Mouse (Mus musculus) limb, embryonic 14.5 days (tissue): ENCODE data around the gene Apoc1. TPM values are rescaled to one million over a fixed set of nuclear protein-coding genes. Genes with fewer than 3 reads are reported as not detected.
A peak's percentile ranks its signal among the peaks of the same experiment; 100 is the strongest.

Experiments
- ATAC-seq: fragments of 200-750 bp; cut with Nextera tagmentation; 2 replicates; pipeline ENCODE4 v1.8.0; 2017; ENCODE audit warnings: low read depth, moderate number of reproducible peaks, moderate TSS enrichment; ENCODE audit not compliant: low FRiP score
- DNase-seq: peaks from one replicate; pipeline ENCODE4 v3.0.0-alpha.2; 2015; ENCODE audit warnings: low spot score
- H3K27ac ChIP-seq: fragments of 300-500 bp; sonication (generic); replicated peaks from 2 replicates; pipeline ENCODE4 v1.5.1; 2014; ENCODE audit warnings: low read depth, mild to moderate bottlenecking, low read length, moderate library complexity, mixed read lengths
- H3K27me3 ChIP-seq: fragments of 300-500 bp; sonication (generic); 2 replicates; pipeline ENCODE4 v1.6.1; 2014; ENCODE audit warnings: low read length, mixed read lengths; ENCODE audit not compliant: control insufficient read depth, insufficient read depth
- H3K36me3 ChIP-seq: fragments of 300-500 bp; sonication (generic); 2 replicates; pipeline ENCODE4 v1.6.1; 2014; ENCODE audit warnings: mild to moderate bottlenecking, low read length, moderate library complexity, mixed read lengths; ENCODE audit not compliant: control insufficient read depth, insufficient read depth
- H3K4me1 ChIP-seq: fragments of 300-500 bp; sonication (generic); 2 replicates; pipeline ENCODE4 v1.6.1; 2014; ENCODE audit warnings: antibody characterized with exemption, low read length, mixed read lengths; ENCODE audit not compliant: control insufficient read depth, insufficient read depth
- H3K4me2 ChIP-seq: fragments of 300-500 bp; sonication (generic); replicated peaks from 2 replicates; pipeline ENCODE4 v1.6.1; 2014; ENCODE audit warnings: low read depth, mild to moderate bottlenecking, low read length, moderate library complexity; ENCODE audit not compliant: severe bottlenecking
- H3K4me3 ChIP-seq: fragments of 300-500 bp; sonication (generic); replicated peaks from 2 replicates; pipeline ENCODE4 v1.5.1; 2014; ENCODE audit warnings: low read length
- H3K9ac ChIP-seq: fragments of 300-500 bp; sonication (generic); 2 replicates; pipeline ENCODE4 v1.6.1; 2014; ENCODE audit warnings: mild to moderate bottlenecking, low read depth, low read length, moderate library complexity; ENCODE audit not compliant: severe bottlenecking
- H3K9me3 ChIP-seq: fragments of 300-500 bp; sonication (generic); 2 replicates; pipeline ENCODE4 v1.6.1; 2016; ENCODE audit warnings: low read length; ENCODE audit not compliant: control insufficient read depth
- POLR2A ChIP-seq: fragments of 200-500 bp; IDR thresholded peaks from 2 replicates; pipeline ENCODE4 v1.8.0; 2012; ENCODE audit warnings: inconsistent platforms, mild to moderate bottlenecking, moderate library complexity, borderline replicate concordance; ENCODE audit not compliant: insufficient read depth, insufficient read length; ENCODE audit errors: extremely low read depth
- WGBS: fragments of 180-500 bp; shearing (Covaris S2); extraction: QIAGEN DNeasy Blood & Tissue Kit; methylation state at CpG from one replicate; pipeline ENCODE4 v1.1.7; 2014; 5-methylcytosine and 5-hydroxymethylcytosine counted together
- polyA plus RNA-seq, 2 experiments: library from polyadenylated mRNA; depleted of rRNA in 1 of 2; stranded (reverse) in 1 of 2; unstranded in 1 of 2; fragments of >200 nt; fragmentation: Nextera tagmentation in 1 of 2; extraction: Ambion mirVana in 1 of 2; gene quantifications; 2 replicates each; pipeline versions ENCODE4 v1.2.1 to v1.2.3; 2012 to 2014

The Apoc1 gene
- polyA plus RNA-seq, 2 experiments = 16.4 to 36.5 TPM

- peak overlapping the region; percentile 92 for H3K9ac ChIP-seq
- WGBS = under 1% methylated on average over 39 of the region's 39 CpGs
- peak overlapping the region; percentile 89 for H3K4me2 ChIP-seq
- TF ChIP-seq POLR2A = no peak
- peak overlapping the region; percentile 95 for H3K4me3 ChIP-seq
- peaks cover 5% of the 10 kb centered on the region; the same call in 1 of the 2 replicates for H3K4me1 ChIP-seq
- no peak for ATAC-seq
- H3K27ac ChIP-seq = peak overlapping the region; percentile 30; the same call in 1 of the 2 replicates
- peaks cover 53% of the 10 kb centered on the region for H3K36me3 ChIP-seq
- no peak for DNase-seq
- H3K9me3 ChIP-seq = no peaks in the 10 kb centered on the region
- H3K27me3 ChIP-seq = no peaks in the 10 kb centered on the region
These were observed 22.4 kb upstream of the Apoc1 start for GRCm38 (mm10) chr7:19714836-19715235.

GRCm38 (mm10) chr7:19713598-19713997 is 21.1 kb upstream of the Apoc1 start:
- Histone ChIP-seq H3K4me2 (no peak overlapping the region), H3K4me1 (peaks cover 5% of the 10 kb centered on the region; the same call in 1 of the 2 replicates), H3K4me3 (no peak overlapping the region), H3K36me3 (peaks cover 54% of the 10 kb centered on the region), H3K27me3 (no peaks in the 10 kb centered on the region), H3K27ac (no peak overlapping the region), H3K9ac (no peak overlapping the region), H3K9me3 (no peaks in the 10 kb centered on the region)
- no peak for DNase-seq
- no peak for ATAC-seq
- 92% methylated on average over 9 of the region's 9 CpGs for WGBS
- no peak for TF ChIP-seq POLR2A

GRCm38 (mm10) chr7:19713196-19713595 is 20.7 kb upstream of the Apoc1 start:
- H3K36me3 ChIP-seq = peaks cover 52% of the 10 kb centered on the region
- 44% methylated on average over 4 of the region's 4 CpGs for WGBS
- no peaks in the 10 kb centered on the region for H3K9me3 ChIP-seq
- no peak overlapping the region for H3K27ac ChIP-seq
- H3K4me1 ChIP-seq = peaks cover 5% of the 10 kb centered on the region; the same call in 1 of the 2 replicates
- ATAC-seq (no peak), DNase-seq (no peak)
- H3K27me3 ChIP-seq = no peaks in the 10 kb centered on the region
- TF ChIP-seq POLR2A = no peak
- no peak overlapping the region for H3K9ac ChIP-seq
- no peak overlapping the region for H3K4me2 ChIP-seq
- no peak overlapping the region for H3K4me3 ChIP-seq

- Histone ChIP-seq H3K4me3 (no peak overlapping the region), H3K27ac (no peak overlapping the region), H3K4me1 (peaks cover 5% of the 10 kb centered on the region; the same call in 1 of the 2 replicates), H3K9me3 (no peaks in the 10 kb centered on the region), H3K9ac (no peak overlapping the region), H3K4me2 (no peak overlapping the region), H3K36me3 (peaks cover 56% of the 10 kb centered on the region), H3K27me3 (no peaks in the 10 kb centered on the region)
- no peak for TF ChIP-seq POLR2A
- DNase-seq (no peak), ATAC-seq (no peak)
- WGBS = 78% methylated on average over 4 of the region's 4 CpGs
These were observed 20.0 kb upstream of the Apoc1 start for GRCm38 (mm10) chr7:19712414-19712813.

- no peak for ATAC-seq
These were observed 18.2 kb upstream of the Apoc1 start for GRCm38 (mm10) chr7:19710650-19711049.

More at GRCm38 (mm10) chr7:19710650-19711049, 18.2 kb upstream of the Apoc1 start:
- H3K27me3 ChIP-seq = no peaks in the 10 kb centered on the region
- peaks cover 5% of the 10 kb centered on the region; the same call in 1 of the 2 replicates for H3K4me1 ChIP-seq
- TF ChIP-seq POLR2A = no peak
- H3K36me3 ChIP-seq = peaks cover 53% of the 10 kb centered on the region
- no peak overlapping the region for H3K4me2 ChIP-seq
- H3K27ac ChIP-seq = no peak overlapping the region
- H3K4me3 ChIP-seq = no peak overlapping the region
- no peak overlapping the region for H3K9ac ChIP-seq
- no peak for DNase-seq
- H3K9me3 ChIP-seq = no peaks in the 10 kb centered on the region
- 95% methylated on average over 10 of the region's 10 CpGs for WGBS
